ENCODE assay signal across 12 mouse cellular contexts in the genomic region with DNA sequence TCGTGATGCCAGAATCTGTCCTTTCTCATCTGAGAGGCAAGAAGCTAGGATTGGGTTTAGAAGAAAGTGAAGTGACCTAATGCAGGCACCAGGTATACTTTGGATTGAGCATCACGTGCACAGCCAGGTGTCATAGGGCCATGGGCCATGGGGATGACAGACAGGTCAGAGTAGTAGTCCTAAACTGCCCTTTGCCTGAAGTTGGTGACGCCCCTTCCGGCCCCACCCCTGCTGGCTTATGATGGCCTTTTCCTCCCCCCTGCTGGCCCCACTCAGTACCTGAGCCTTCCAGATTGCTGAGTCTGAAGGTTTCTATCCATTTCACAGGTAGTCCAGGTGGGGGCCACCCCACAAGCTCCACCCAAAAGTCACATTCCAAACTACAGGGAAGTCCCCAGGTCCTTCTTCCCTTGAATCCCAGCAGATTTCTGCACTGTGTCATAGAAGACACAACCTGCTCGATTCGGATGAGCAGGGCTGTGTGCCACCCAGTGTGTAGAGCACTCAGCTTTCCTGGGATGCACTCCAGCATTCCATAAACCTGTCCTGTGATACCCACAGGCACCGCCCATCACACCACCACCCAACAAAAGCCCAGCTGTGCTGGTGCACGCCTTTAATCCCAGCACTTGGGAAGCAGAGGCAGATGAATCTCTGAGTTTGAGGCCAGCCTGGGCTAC. TPM values are rescaled to one million over a fixed set of nuclear protein-coding genes. Genes with fewer than 3 reads are reported as not detected.
DNase-seq lines count a peak whose midpoint lies in the region; ATAC-seq lines count a peak whose summit lies in the region.
"Had no signal": no experiment of that assay in that cellular context is flagged by ENCODE, and none has a peak within 500 bp of the region (broad histone marks: within the 10 kb centered on the region; RNA-seq: fewer than 3 reads in every experiment).

No protein-coding gene starts in this region.

- H3K4me3 ChIP-seq in hindbrain, embryonic 16.5 days (ENCODE audit: low read length): no peak overlapping the region
- no peak overlapping the region for H3K4me3 ChIP-seq in hindbrain, embryonic 13.5 days
- H3K4me3 ChIP-seq in midbrain, embryonic 16.5 days (ENCODE audit: low read depth, low read length): no peak overlapping the region
- H3K4me3 ChIP-seq in midbrain, embryonic 14.5 days (replicated peaks; ENCODE audit: low read depth, low read length): no peak overlapping the region
- H3K4me3 ChIP-seq: neural tube, embryonic 15.5 days had no signal

- 0 out of 2 replicates have a peak, but pooled peaks have one; percentile 31 for ATAC-seq in hindbrain, embryonic 16.5 days
- no peak for ATAC-seq in hindbrain, embryonic 13.5 days (ENCODE audit: low FRiP score)
- peak; percentile 50 for ATAC-seq in midbrain, embryonic 16.5 days
- no peak for ATAC-seq in midbrain, embryonic 14.5 days (ENCODE audit: low FRiP score, low TSS enrichment)
- ATAC-seq: CD4-positive, CD25-positive, alpha-beta regulatory T cell, adult 4 months had no signal

- DNase-seq in midbrain, embryonic 14.5 days: no peak
- peak; percentile 64 for DNase-seq in kidney, adult 9 months
- peak; percentile 50 for DNase-seq in yolk sac, embryonic 10.5 days (ENCODE audit: low spot score)
- DNase-seq in cerebellum, adult 9-10 months: no peak
- no peak for DNase-seq in adipocyte (ENCODE audit: low spot score)
- DNase-seq: cerebellum, adult 2 months; right cerebral cortex, postnatal 25 days had no signal

- H3K4me1 ChIP-seq in hindbrain, embryonic 16.5 days (ENCODE audit: control insufficient read depth, insufficient read depth, low read depth, low read length): no peaks in the 10 kb centered on the region
- no peaks in the 10 kb centered on the region for H3K4me1 ChIP-seq in hindbrain, embryonic 13.5 days (replicated peaks)
- no peaks in the 10 kb centered on the region for H3K4me1 ChIP-seq in midbrain, embryonic 16.5 days (ENCODE audit: control insufficient read depth, insufficient read depth, low read length)
- no peaks in the 10 kb centered on the region for H3K4me1 ChIP-seq in midbrain, embryonic 14.5 days (ENCODE audit: control insufficient read depth, insufficient read depth, low read length)
- H3K4me1 ChIP-seq: neural tube, embryonic 15.5 days had no signal

- WGBS in hindbrain, embryonic 16.5 days: 87% methylated on average over 8 of the region's 8 CpGs
- WGBS in hindbrain, embryonic 13.5 days: 88% methylated on average over 8 of the region's 8 CpGs
- WGBS in midbrain, embryonic 16.5 days: 94% methylated on average over 8 of the region's 8 CpGs
- 88% methylated on average over 8 of the region's 8 CpGs for WGBS in midbrain, embryonic 14.5 days

- no peak overlapping the region for H3K4me2 ChIP-seq in hindbrain, embryonic 16.5 days (ENCODE audit: low read length)
- no peak overlapping the region for H3K4me2 ChIP-seq in hindbrain, embryonic 13.5 days
- H3K4me2 ChIP-seq in midbrain, embryonic 16.5 days (ENCODE audit: low read length): no peak overlapping the region
- no peak overlapping the region for H3K4me2 ChIP-seq in midbrain, embryonic 14.5 days (ENCODE audit: low read length)
- H3K4me2 ChIP-seq: neural tube, embryonic 15.5 days had no signal

- H3K27me3 ChIP-seq in hindbrain, embryonic 16.5 days (replicated peaks; ENCODE audit: control insufficient read depth, insufficient read depth, low read length): no peaks in the 10 kb centered on the region
- H3K27me3 ChIP-seq in hindbrain, embryonic 13.5 days: no peaks in the 10 kb centered on the region
- no peaks in the 10 kb centered on the region for H3K27me3 ChIP-seq in midbrain, embryonic 16.5 days (ENCODE audit: control insufficient read depth, insufficient read depth, low read depth, low read length)
- H3K27me3 ChIP-seq in midbrain, embryonic 14.5 days (ENCODE audit: control insufficient read depth, insufficient read depth, low read length): no peaks in the 10 kb centered on the region
- H3K27me3 ChIP-seq: neural tube, embryonic 15.5 days had no signal

- no peaks in the 10 kb centered on the region for H3K9me3 ChIP-seq in hindbrain, embryonic 16.5 days (ENCODE audit: control insufficient read depth, low read length)
- H3K9me3 ChIP-seq in hindbrain, embryonic 13.5 days: no peaks in the 10 kb centered on the region
- no peaks in the 10 kb centered on the region for H3K9me3 ChIP-seq in midbrain, embryonic 16.5 days (replicated peaks; ENCODE audit: control insufficient read depth, low read length, poor library complexity, severe bottlenecking)
- no peaks in the 10 kb centered on the region for H3K9me3 ChIP-seq in midbrain, embryonic 14.5 days (ENCODE audit: control insufficient read depth, low read length)
- H3K9me3 ChIP-seq: neural tube, embryonic 15.5 days had no signal

- H3K36me3 ChIP-seq in hindbrain, embryonic 16.5 days (ENCODE audit: control insufficient read depth, insufficient read depth, low read length): peaks cover 32% of the 10 kb centered on the region
- H3K36me3 ChIP-seq in hindbrain, embryonic 13.5 days: peaks cover 75% of the 10 kb centered on the region
- H3K36me3 ChIP-seq in midbrain, embryonic 16.5 days (ENCODE audit: control insufficient read depth, insufficient read depth, low read length): peaks cover 37% of the 10 kb centered on the region
- peaks cover 67% of the 10 kb centered on the region for H3K36me3 ChIP-seq in midbrain, embryonic 14.5 days (ENCODE audit: control insufficient read depth, insufficient read depth, low read length)

- H3K9ac ChIP-seq in hindbrain, embryonic 16.5 days (ENCODE audit: low read depth, low read length): no peak overlapping the region
- no peak overlapping the region for H3K9ac ChIP-seq in hindbrain, embryonic 13.5 days
- H3K9ac ChIP-seq in midbrain, embryonic 16.5 days (ENCODE audit: low read depth, low read length): no peak overlapping the region
- H3K9ac ChIP-seq in midbrain, embryonic 14.5 days (replicated peaks; ENCODE audit: low read length): no peak overlapping the region
- H3K9ac ChIP-seq: neural tube, embryonic 15.5 days had no signal

- H3K27ac ChIP-seq in hindbrain, embryonic 16.5 days (ENCODE audit: low read depth, low read length): no peak overlapping the region
- H3K27ac ChIP-seq in hindbrain, embryonic 13.5 days: no peak overlapping the region
- no peak overlapping the region for H3K27ac ChIP-seq in midbrain, embryonic 16.5 days (ENCODE audit: low read length)
- H3K27ac ChIP-seq in midbrain, embryonic 14.5 days (replicated peaks; ENCODE audit: low read depth, low read length): no peak overlapping the region
- H3K27ac ChIP-seq: neural tube, embryonic 15.5 days had no signal

RNA-seq across cellular contexts. Expression of gene Ldlr, which starts 16.6 kb away (rescaled TPM):
- 15.6 and 17.5 TPM in 2 replicates for polyA plus RNA-seq in hindbrain, embryonic 16.5 days (2015; fragmentation: Nextera tagmentation; extraction: Ambion mirVana)
- polyA plus RNA-seq in hindbrain, embryonic 13.5 days (2015; fragmentation: Nextera tagmentation; extraction: Ambion mirVana): 12.4 and 15.6 TPM in 2 replicates
- 16.0 and 17.2 TPM in 2 replicates for polyA plus RNA-seq in midbrain, embryonic 16.5 days (2015; fragmentation: Nextera tagmentation; extraction: Ambion mirVana)
- polyA plus RNA-seq in midbrain, embryonic 14.5 days (2014; fragmentation: Nextera tagmentation; extraction: Ambion mirVana): 8.2 and 9.4 TPM in 2 replicates

RNA-seq across cellular contexts. Expression of gene Spc24, which starts 53.4 kb away (rescaled TPM):
- 21.2 and 26.0 TPM in 2 replicates for polyA plus RNA-seq in hindbrain, embryonic 16.5 days (2015; fragmentation: Nextera tagmentation; extraction: Ambion mirVana)
- polyA plus RNA-seq in hindbrain, embryonic 13.5 days (2015; fragmentation: Nextera tagmentation; extraction: Ambion mirVana): 22.0 and 26.4 TPM in 2 replicates
- polyA plus RNA-seq in midbrain, embryonic 16.5 days (2015; fragmentation: Nextera tagmentation; extraction: Ambion mirVana): 10.4 and 11.8 TPM in 2 replicates
- 19.9 and 21.4 TPM in 2 replicates for polyA plus RNA-seq in midbrain, embryonic 14.5 days (2014; fragmentation: Nextera tagmentation; extraction: Ambion mirVana)

Comparison
In these comparisons a context has a peak if more than half of its experiments do, and no peak if none do; other contexts are left out.
1. ATAC-seq: peak in hindbrain, embryonic 16.5 days (single experiment) and midbrain, embryonic 16.5 days (single experiment); none in hindbrain, embryonic 13.5 days (single experiment) and midbrain, embryonic 14.5 days (single experiment).
2. DNase-seq: peak in kidney, adult 9 months (single experiment) and yolk sac, embryonic 10.5 days (single experiment); none in midbrain, embryonic 14.5 days (single experiment), cerebellum, adult 9-10 months (single experiment) and adipocyte (single experiment).